Mouse (Mus musculus) megakaryocyte, embryonic 14.5 days (primary cell): ENCODE results near the gene Micu1.

Source experiments
- FLI1 ChIP-seq: IDR thresholded peaks from 2 replicates; pipeline ENCODE4 v1.6.1; 2012; ENCODE audit warnings: low read length, inconsistent platforms, mixed read lengths
- GATA1 ChIP-seq: IDR thresholded peaks from 3 replicates; pipeline ENCODE4 v1.6.1; 2012; ENCODE audit warnings: mixed read lengths, low read length, inconsistent platforms, borderline replicate concordance

GRCm38 (mm10) chr10:59743397-59743796, 41.1 kb downstream of the Micu1 start:
- TF ChIP-seq GATA1 (no peak), FLI1 (no peak)
